Mouse (Mus musculus) c-Kit-positive CD71-positive TER-119-positive erythroid progenitor cells, embryonic 14.5 days (primary cell): ENCODE results near the gene Pld6.
A peak's percentile ranks its signal among the peaks of the same experiment; 100 is the strongest.

Experiments used
- DNase-seq: peaks from one replicate; pipeline ENCODE4 v3.0.0-alpha.2; 2013; ENCODE audit warnings: low spot score

The Pld6 gene

GRCm38 (mm10) chr11:59786444-59787198 is 824 bp downstream of the Pld6 start:
- DNase-seq: no peak

GRCm38 (mm10) chr11:59783591-59783990 is 3.9 kb downstream of the Pld6 start:
- no peak for DNase-seq

GRCm38 (mm10) chr11:59782091-59782590 is 5.3 kb downstream of the Pld6 start:
- DNase-seq: no peak

GRCm38 (mm10) chr11:59780241-59780640 is 7.2 kb downstream of the Pld6 start:
- no peak for DNase-seq

GRCm38 (mm10) chr11:59779406-59779805 is 8.0 kb downstream of the Pld6 start:
- DNase-seq: no peak

- no peak for DNase-seq
Measured at GRCm38 (mm10) chr11:59778874-59779223, 8.6 kb downstream of the Pld6 start.

- peak; percentile 84 for DNase-seq
Measured at GRCm38 (mm10) chr11:59778181-59778873, 9.1 kb downstream of the Pld6 start.

- no peak for DNase-seq
Measured at GRCm38 (mm10) chr11:59777259-59777658, 10.2 kb downstream of the Pld6 start.

GRCm38 (mm10) chr11:59775435-59776148 is 11.9 kb downstream of the Pld6 start:
- DNase-seq: no peak

- no peak for DNase-seq
Measured at GRCm38 (mm10) chr11:59774522-59774921, 12.9 kb downstream of the Pld6 start.

- no peak for DNase-seq
Measured at GRCm38 (mm10) chr11:59772902-59773301, 14.5 kb downstream of the Pld6 start.

- DNase-seq: no peak
Measured at GRCm38 (mm10) chr11:59772291-59772690, 15.2 kb downstream of the Pld6 start.

GRCm38 (mm10) chr11:59770753-59771152 is 16.7 kb downstream of the Pld6 start:
- DNase-seq: no peak

- no peak for DNase-seq
Measured at GRCm38 (mm10) chr11:59769738-59770137, 17.7 kb downstream of the Pld6 start.

GRCm38 (mm10) chr11:59769307-59769706 is 18.1 kb downstream of the Pld6 start:
- no peak for DNase-seq

- no peak for DNase-seq
Measured at GRCm38 (mm10) chr11:59760796-59761195, 26.6 kb downstream of the Pld6 start.

- DNase-seq: no peak
Measured at GRCm38 (mm10) chr11:59759626-59760025, 27.8 kb downstream of the Pld6 start.

- no peak for DNase-seq
Measured at GRCm38 (mm10) chr11:59759178-59759577, 28.3 kb downstream of the Pld6 start.

GRCm38 (mm10) chr11:59758191-59758985 is 29.1 kb downstream of the Pld6 start:
- DNase-seq: no peak

- no peak for DNase-seq
Measured at GRCm38 (mm10) chr11:59756351-59756750, 31.1 kb downstream of the Pld6 start.

- no peak for DNase-seq
Measured at GRCm38 (mm10) chr11:59754504-59754903, 32.9 kb downstream of the Pld6 start.

- DNase-seq: no peak
Measured at GRCm38 (mm10) chr11:59749050-59749449, 38.4 kb downstream of the Pld6 start.
